Mouse (Mus musculus) hindlimb bud, embryonic 11.5 days (tissue): ENCODE data around the gene Rasgef1c.
A peak's percentile ranks its signal among the peaks of the same experiment; 100 is the strongest.

Source experiments
- DNase-seq: peaks from one replicate; pipeline ENCODE4 v3.0.0-alpha.2; 2012; ENCODE audit warnings: low read depth, low spot score; ENCODE audit errors: extremely low spot score

Gene Rasgef1c

GRCm38 (mm10) chr11:49973657-49974340, 72.2 kb downstream of the Rasgef1c start:
- DNase-seq, result no peak

- no peak for DNase-seq
These were observed 73.0 kb downstream of the Rasgef1c start for GRCm38 (mm10) chr11:49974675-49975074.

- no peak for DNase-seq
These were observed 76.4 kb downstream of the Rasgef1c start for GRCm38 (mm10) chr11:49977963-49978568.

GRCm38 (mm10) chr11:49978935-49979334, 77.3 kb downstream of the Rasgef1c start:
- no peak for DNase-seq

GRCm38 (mm10) chr11:49980681-49981235, 79.1 kb downstream of the Rasgef1c start:
- no peak for DNase-seq

- no peak for DNase-seq
These were observed 79.8 kb downstream of the Rasgef1c start for GRCm38 (mm10) chr11:49981321-49981963.

- no peak for DNase-seq
These were observed 80.5 kb downstream of the Rasgef1c start for GRCm38 (mm10) chr11:49982094-49982493.

- DNase-seq, result no peak
These were observed 81.2 kb downstream of the Rasgef1c start for GRCm38 (mm10) chr11:49982881-49983280.

- no peak for DNase-seq
These were observed 82.4 kb downstream of the Rasgef1c start for GRCm38 (mm10) chr11:49983875-49984552.

- no peak for DNase-seq
These were observed 83.4 kb downstream of the Rasgef1c start for GRCm38 (mm10) chr11:49985009-49985408.

GRCm38 (mm10) chr11:49986277-49987036, 84.8 kb downstream of the Rasgef1c start:
- peak; percentile 6 for DNase-seq

- DNase-seq, result no peak
These were observed 92.9 kb downstream of the Rasgef1c start for GRCm38 (mm10) chr11:49994536-49994935.

GRCm38 (mm10) chr11:49996398-49996797, 94.8 kb downstream of the Rasgef1c start:
- DNase-seq, result no peak

GRCm38 (mm10) chr11:49997321-49997720, 95.7 kb downstream of the Rasgef1c start:
- DNase-seq, result no peak

GRCm38 (mm10) chr11:50002853-50003252, 101.2 kb downstream of the Rasgef1c start:
- no peak for DNase-seq

GRCm38 (mm10) chr11:50007776-50008175, 106.1 kb downstream of the Rasgef1c start:
- DNase-seq, result no peak

GRCm38 (mm10) chr11:50008231-50008630, 106.6 kb downstream of the Rasgef1c start:
- DNase-seq, result no peak

- no peak for DNase-seq
These were observed 111.4 kb downstream of the Rasgef1c start for GRCm38 (mm10) chr11:50013016-50013415.

- no peak for DNase-seq
These were observed 114.9 kb downstream of the Rasgef1c start for GRCm38 (mm10) chr11:50016503-50016902.

GRCm38 (mm10) chr11:50017511-50017910, 115.9 kb downstream of the Rasgef1c start:
- DNase-seq, result no peak

- no peak for DNase-seq
These were observed 117.2 kb downstream of the Rasgef1c start for GRCm38 (mm10) chr11:50018848-50019247.
